Mouse (Mus musculus): Measurements from ENCODE around the gene Pcid2. TPM values are rescaled to one million over a fixed set of nuclear protein-coding genes. Genes with fewer than 3 reads are reported as not detected.
"Not testable (repeated sequence)": the region's sequence is repeated elsewhere in the genome, so short reads cannot be mapped to it uniquely, and the experiment has no call there.

Pcid2 gene
- polyA plus RNA-seq, 1 experiment from 2014 or later: 38.2 TPM

GRCm38 (mm10) chr8:13132220-13132619 is 27.0 kb upstream of the Pcid2 start:
- WGBS: 72% methylated on average over 9 of the region's 9 CpGs
- not testable (repeated sequence) for H3K4me1 ChIP-seq (replicated peaks; ENCODE audit: control insufficient read depth, insufficient read depth, low read length); H3K4me3 ChIP-seq (ENCODE audit: low read depth, low read length); H3K27ac ChIP-seq (ENCODE audit: low read depth); H3K27me3 ChIP-seq (replicated peaks; ENCODE audit: control insufficient read depth, insufficient read depth, low read length); H3K9ac ChIP-seq (ENCODE audit: low read length); H3K9me3 ChIP-seq (ENCODE audit: control insufficient read depth, low read length); ATAC-seq (replicated peaks; ENCODE audit: low FRiP score, low TSS enrichment, low read depth); H3K4me2 ChIP-seq (ENCODE audit: low read length)
- peak; percentile 75 for DNase-seq (ENCODE audit: low spot score)
- H3K36me3 ChIP-seq (ENCODE audit: control insufficient read depth, insufficient read depth, low read length): peaks cover 99% of the 10 kb centered on the region

GRCm38 (mm10) chr8:13124897-13125296 is 19.6 kb upstream of the Pcid2 start:
- no peak for ATAC-seq (replicated peaks; ENCODE audit: low FRiP score, low TSS enrichment, low read depth)
- H3K27ac ChIP-seq (ENCODE audit: low read depth): no peak overlapping the region
- no peak for DNase-seq (ENCODE audit: low spot score)
- no peak overlapping the region for H3K4me3 ChIP-seq (ENCODE audit: low read depth, low read length)
- WGBS: 90% methylated on average over 8 of the region's 8 CpGs
- no peaks in the 10 kb centered on the region for H3K27me3 ChIP-seq (replicated peaks; ENCODE audit: control insufficient read depth, insufficient read depth, low read length)
- no peak overlapping the region for H3K4me2 ChIP-seq (ENCODE audit: low read length)
- H3K4me1 ChIP-seq (replicated peaks; ENCODE audit: control insufficient read depth, insufficient read depth, low read length): no peaks in the 10 kb centered on the region
- H3K9ac ChIP-seq (ENCODE audit: low read length): no peak overlapping the region
- no peaks in the 10 kb centered on the region for H3K9me3 ChIP-seq (ENCODE audit: control insufficient read depth, low read length)
- peaks cover 86% of the 10 kb centered on the region for H3K36me3 ChIP-seq (ENCODE audit: control insufficient read depth, insufficient read depth, low read length)

GRCm38 (mm10) chr8:13122887-13123421 is 17.7 kb upstream of the Pcid2 start:
- H3K9ac ChIP-seq (ENCODE audit: low read length): no peak overlapping the region
- H3K4me3 ChIP-seq (ENCODE audit: low read depth, low read length): no peak overlapping the region
- no peaks in the 10 kb centered on the region for H3K9me3 ChIP-seq (ENCODE audit: control insufficient read depth, low read length)
- H3K4me1 ChIP-seq (replicated peaks; ENCODE audit: control insufficient read depth, insufficient read depth, low read length): no peaks in the 10 kb centered on the region
- DNase-seq (ENCODE audit: low spot score) (no peak), ATAC-seq (replicated peaks; ENCODE audit: low FRiP score, low TSS enrichment, low read depth) (no peak)
- WGBS: 93% methylated on average over 7 of the region's 7 CpGs
- no peaks in the 10 kb centered on the region for H3K27me3 ChIP-seq (replicated peaks; ENCODE audit: control insufficient read depth, insufficient read depth, low read length)
- peaks cover 81% of the 10 kb centered on the region for H3K36me3 ChIP-seq (ENCODE audit: control insufficient read depth, insufficient read depth, low read length)
- H3K4me2 ChIP-seq (ENCODE audit: low read length): no peak overlapping the region
- H3K27ac ChIP-seq (ENCODE audit: low read depth): no peak overlapping the region

- WGBS: 89% methylated on average over 7 of the region's 7 CpGs
- no peak overlapping the region for H3K27ac ChIP-seq (ENCODE audit: low read depth)
- no peak overlapping the region for H3K4me2 ChIP-seq (ENCODE audit: low read length)
- H3K4me1 ChIP-seq (replicated peaks; ENCODE audit: control insufficient read depth, insufficient read depth, low read length): no peaks in the 10 kb centered on the region
- no peaks in the 10 kb centered on the region for H3K27me3 ChIP-seq (replicated peaks; ENCODE audit: control insufficient read depth, insufficient read depth, low read length)
- H3K36me3 ChIP-seq (ENCODE audit: control insufficient read depth, insufficient read depth, low read length): peaks cover 72% of the 10 kb centered on the region
- DNase-seq (ENCODE audit: low spot score): no peak
- ATAC-seq (replicated peaks; ENCODE audit: low FRiP score, low TSS enrichment, low read depth): no peak
- no peak overlapping the region for H3K9ac ChIP-seq (ENCODE audit: low read length)
- no peak overlapping the region for H3K4me3 ChIP-seq (ENCODE audit: low read depth, low read length)
- no peaks in the 10 kb centered on the region for H3K9me3 ChIP-seq (ENCODE audit: control insufficient read depth, low read length)
These were observed 15.8 kb upstream of the Pcid2 start for GRCm38 (mm10) chr8:13120882-13121665.

GRCm38 (mm10) chr8:13118516-13118915 is 13.3 kb upstream of the Pcid2 start:
- 87% methylated on average over 3 of the region's 3 CpGs for WGBS
- no peak overlapping the region for H3K27ac ChIP-seq (ENCODE audit: low read depth)

GRCm38 (mm10) chr8:13117096-13117495 is 11.8 kb upstream of the Pcid2 start:
- no peak for DNase-seq (ENCODE audit: low spot score)
- 96% methylated on average over 2 of the region's 2 CpGs for WGBS
- Histone ChIP-seq H3K36me3 (ENCODE audit: control insufficient read depth, insufficient read depth, low read length) (peaks cover 49% of the 10 kb centered on the region), H3K9me3 (ENCODE audit: control insufficient read depth, low read length) (no peaks in the 10 kb centered on the region), H3K4me3 (ENCODE audit: low read depth, low read length) (no peak overlapping the region), H3K27me3 (replicated peaks; ENCODE audit: control insufficient read depth, insufficient read depth, low read length) (no peaks in the 10 kb centered on the region), H3K9ac (ENCODE audit: low read length) (no peak overlapping the region), H3K4me1 (replicated peaks; ENCODE audit: control insufficient read depth, insufficient read depth, low read length) (no peaks in the 10 kb centered on the region), H3K27ac (ENCODE audit: low read depth) (no peak overlapping the region), H3K4me2 (ENCODE audit: low read length) (no peak overlapping the region)
- no peak for ATAC-seq (replicated peaks; ENCODE audit: low FRiP score, low TSS enrichment, low read depth)

More at GRCm38 (mm10) chr8:13118516-13118915, 13.3 kb upstream of the Pcid2 start:
- DNase-seq (ENCODE audit: low spot score) (no peak), ATAC-seq (replicated peaks; ENCODE audit: low FRiP score, low TSS enrichment, low read depth) (no peak)
- Histone ChIP-seq H3K4me3 (ENCODE audit: low read depth, low read length) (no peak overlapping the region), H3K4me2 (ENCODE audit: low read length) (no peak overlapping the region), H3K27me3 (replicated peaks; ENCODE audit: control insufficient read depth, insufficient read depth, low read length) (no peaks in the 10 kb centered on the region), H3K9me3 (ENCODE audit: control insufficient read depth, low read length) (no peaks in the 10 kb centered on the region), H3K9ac (ENCODE audit: low read length) (no peak overlapping the region), H3K4me1 (replicated peaks; ENCODE audit: control insufficient read depth, insufficient read depth, low read length) (no peaks in the 10 kb centered on the region), H3K36me3 (ENCODE audit: control insufficient read depth, insufficient read depth, low read length) (peaks cover 58% of the 10 kb centered on the region)

GRCm38 (mm10) chr8:13113232-13113631 is 8.0 kb upstream of the Pcid2 start:
- Histone ChIP-seq H3K27me3 (replicated peaks; ENCODE audit: control insufficient read depth, insufficient read depth, low read length) (no peaks in the 10 kb centered on the region), H3K4me1 (replicated peaks; ENCODE audit: control insufficient read depth, insufficient read depth, low read length) (peaks cover 1% of the 10 kb centered on the region; the same call in 1 of the 2 replicates), H3K9me3 (ENCODE audit: control insufficient read depth, low read length) (no peaks in the 10 kb centered on the region), H3K9ac (ENCODE audit: low read length) (no peak overlapping the region), H3K4me3 (ENCODE audit: low read depth, low read length) (no peak overlapping the region), H3K36me3 (ENCODE audit: control insufficient read depth, insufficient read depth, low read length) (peaks cover 24% of the 10 kb centered on the region), H3K4me2 (ENCODE audit: low read length) (no peak overlapping the region), H3K27ac (ENCODE audit: low read depth) (no peak overlapping the region)
- 92% methylated on average over 4 of the region's 4 CpGs for WGBS
- ATAC-seq (replicated peaks; ENCODE audit: low FRiP score, low TSS enrichment, low read depth): no peak
- no peak for DNase-seq (ENCODE audit: low spot score)

- ATAC-seq (replicated peaks; ENCODE audit: low FRiP score, low TSS enrichment, low read depth) (no peak), DNase-seq (ENCODE audit: low spot score) (no peak)
- Histone ChIP-seq H3K27ac (ENCODE audit: low read depth) (no peak overlapping the region), H3K4me1 (replicated peaks; ENCODE audit: control insufficient read depth, insufficient read depth, low read length) (peaks cover 10% of the 10 kb centered on the region; the same call in 1 of the 2 replicates), H3K36me3 (ENCODE audit: control insufficient read depth, insufficient read depth, low read length) (peaks cover 19% of the 10 kb centered on the region), H3K9ac (ENCODE audit: low read length) (no peak overlapping the region), H3K9me3 (ENCODE audit: control insufficient read depth, low read length) (no peaks in the 10 kb centered on the region), H3K4me2 (ENCODE audit: low read length) (no peak overlapping the region), H3K27me3 (replicated peaks; ENCODE audit: control insufficient read depth, insufficient read depth, low read length) (no peaks in the 10 kb centered on the region), H3K4me3 (ENCODE audit: low read depth, low read length) (no peak overlapping the region)
- WGBS: 86% methylated on average over 11 of the region's 11 CpGs
These were observed 6.7 kb upstream of the Pcid2 start for GRCm38 (mm10) chr8:13111917-13112316.

Measured in intestine, embryonic 14.5 days (tissue).